Mouse (Mus musculus) ZHBTc4 (cell line): ENCODE measurements around the gene Lyz2.
"Not testable (repeated sequence)": the region's sequence is repeated elsewhere in the genome, so short reads cannot be mapped to it uniquely, and the experiment has no call there.

Experiments
- DNase-seq: peaks from one replicate; pipeline ENCODE4 v3.0.0-alpha.2; 2011; ENCODE audit warnings: low read depth, low spot score

The Lyz2 gene

GRCm38 (mm10) chr10:117284578-117285520 is 2.7 kb upstream of the Lyz2 start:
- no peak for DNase-seq

- no peak for DNase-seq
These were observed 1.9 kb upstream of the Lyz2 start for GRCm38 (mm10) chr10:117283871-117284577.

GRCm38 (mm10) chr10:117283196-117283595 is 1.1 kb upstream of the Lyz2 start:
- not testable (repeated sequence) for DNase-seq

- DNase-seq: no peak
These were observed 430 bp upstream of the Lyz2 start for GRCm38 (mm10) chr10:117282551-117282950.

- no peak for DNase-seq
These were observed 670 bp downstream of the Lyz2 start for GRCm38 (mm10) chr10:117281381-117281920.

GRCm38 (mm10) chr10:117280000-117280399 is 2.1 kb downstream of the Lyz2 start:
- DNase-seq: no peak

GRCm38 (mm10) chr10:117278510-117278909 is 3.6 kb downstream of the Lyz2 start:
- not testable (repeated sequence) for DNase-seq

GRCm38 (mm10) chr10:117277779-117278178 is 4.3 kb downstream of the Lyz2 start:
- not testable (repeated sequence) for DNase-seq

- DNase-seq: peak; percentile 40
These were observed 6.3 kb downstream of the Lyz2 start for GRCm38 (mm10) chr10:117275681-117276369.

GRCm38 (mm10) chr10:117274645-117275044 is 7.5 kb downstream of the Lyz2 start:
- DNase-seq: not testable (repeated sequence)

GRCm38 (mm10) chr10:117272023-117272422 is 10.1 kb downstream of the Lyz2 start:
- DNase-seq: no peak

- DNase-seq: no peak
These were observed 22.3 kb downstream of the Lyz2 start for GRCm38 (mm10) chr10:117259870-117260269.

- no peak for DNase-seq
These were observed 43.5 kb downstream of the Lyz2 start, which contains the start of gene 9530003J23Rik for GRCm38 (mm10) chr10:117238603-117239002. 9530003J23Rik (minus strand) TSS chr10:117238703.

- no peak for DNase-seq
These were observed 46.3 kb downstream of the Lyz2 start for GRCm38 (mm10) chr10:117235866-117236265.

GRCm38 (mm10) chr10:117234825-117235224 is 47.3 kb downstream of the Lyz2 start:
- DNase-seq: no peak

- peak; percentile 95 for DNase-seq
These were observed 52.3 kb downstream of the Lyz2 start for GRCm38 (mm10) chr10:117229826-117230225.
